In genomic region chr10:81482533-81482889, GRCm38 (mm10) we compare ENCODE assay signal across 8 mouse cellular contexts. TPM values are rescaled to one million over a fixed set of nuclear protein-coding genes. Genes with fewer than 3 reads are reported as not detected.
DNase-seq lines count a peak whose midpoint lies in the region; ATAC-seq lines count a peak whose summit lies in the region.

TSS of gene Celf5 (minus strand) at chr10:81482709.

- peaks cover 32% of the 10 kb centered on the region for H3K27me3 ChIP-seq in embryonic facial prominence, embryonic 15.5 days
- peaks cover 50% of the 10 kb centered on the region for H3K27me3 ChIP-seq in hindbrain, embryonic 10.5 days (ENCODE audit: insufficient read depth, poor library complexity, severe bottlenecking)

- intact Hi-C loops in left cerebral cortex, postnatal 14 days (cut with DNase I) = no loop called here

- H3K4me2 ChIP-seq in embryonic facial prominence, embryonic 15.5 days (replicated peaks) = peak within 1 kb of the TSS; percentile 84

- peak within 1 kb of the TSS; percentile 51 for H3K4me3 ChIP-seq in embryonic facial prominence, embryonic 15.5 days (replicated peaks)
- peak within 1 kb of the TSS; percentile 56 for H3K4me3 ChIP-seq in hindbrain, embryonic 10.5 days

- H3K9ac ChIP-seq in embryonic facial prominence, embryonic 15.5 days = peak within 1 kb of the TSS; percentile 29

- under 1% methylated on average over 36 of the region's 36 CpGs for WGBS in embryonic facial prominence, embryonic 15.5 days
- under 1% methylated on average over 36 of the region's 36 CpGs for WGBS in hindbrain, embryonic 10.5 days

- peak; percentile 72 for DNase-seq in kidney, adult 18-20 months
- DNase-seq in kidney, adult 11 months = no peak
- peak; percentile 76 for DNase-seq in adrenal gland, postnatal 10 days
- DNase-seq in hindbrain, embryonic 10.5 days (ENCODE audit: low spot score) = peak; percentile 69
- peak in 1 of 2 experiments; percentile 77 for DNase-seq in left cerebral cortex, postnatal 14 days (ENCODE audit: low spot score in 2 of 2)
- DNase-seq in right cerebral cortex, postnatal 4 days = peak; percentile 80

- H3K36me3 ChIP-seq in embryonic facial prominence, embryonic 15.5 days = peaks cover 16% of the 10 kb centered on the region
- H3K36me3 ChIP-seq in hindbrain, embryonic 10.5 days = peaks cover 17% of the 10 kb centered on the region

- no peaks in the 10 kb centered on the region for H3K9me3 ChIP-seq in embryonic facial prominence, embryonic 15.5 days (replicated peaks)
- no peaks in the 10 kb centered on the region for H3K9me3 ChIP-seq in hindbrain, embryonic 10.5 days

- no peak within 1 kb of the TSS for H3K27ac ChIP-seq in embryonic facial prominence, embryonic 15.5 days (replicated peaks)
- peak within 1 kb of the TSS; percentile 82 for H3K27ac ChIP-seq in hindbrain, embryonic 10.5 days

- peaks cover 18% of the 10 kb centered on the region for H3K4me1 ChIP-seq in embryonic facial prominence, embryonic 15.5 days
- peaks cover 55% of the 10 kb centered on the region for H3K4me1 ChIP-seq in hindbrain, embryonic 10.5 days (replicated peaks)

- peak; percentile 22; the same call in 1 of the 2 replicates for ATAC-seq in embryonic facial prominence, embryonic 15.5 days (ENCODE audit: insufficient number of reproducible peaks, low FRiP score, low TSS enrichment, low read depth)
- peak; percentile 81 for ATAC-seq in megakaryocyte, adult 5-6 weeks (ENCODE audit: poor library complexity, severe bottlenecking)

RNA-seq across cellular contexts. Expression of gene Celf5, which starts in this region (rescaled TPM):
- total RNA-seq in adrenal gland, postnatal 10 days (2021) = 1 to 10 TPM in 1 of 2 experiments, under 1 TPM in 1; 0.84 to 2.2 TPM
- 1.4 and 1.6 TPM in 2 replicates for polyA plus RNA-seq in embryonic facial prominence, embryonic 15.5 days (2015; fragmentation: Nextera tagmentation; extraction: Ambion mirVana)
- polyA plus RNA-seq in hindbrain, embryonic 10.5 days (2016; fragmentation: Nextera tagmentation; extraction: Ambion mirVana) = 3.1 and 12.9 TPM in 2 replicates
- 100 to 1,000 TPM; 280 to 299 TPM for total RNA-seq in left cerebral cortex, postnatal 14 days (2021)
- total RNA-seq in megakaryocyte, adult 5-6 weeks (2015) = not detected in 2 replicates
- 0.24 TPM in 1 of 2 replicates, not detected in the other for total RNA-seq in megakaryocyte, adult 5-6 weeks (2017)

Comparison
In these comparisons a context has a peak if more than half of its experiments do, and no peak if none do; other contexts are left out.
1. RNA of gene Celf5 (total RNA-seq): 280 to 299 TPM in left cerebral cortex, postnatal 14 days; 0.84 to 2.2 TPM in adrenal gland, postnatal 10 days and 0.24 TPM in megakaryocyte, adult 5-6 weeks; every median in the first group is over 10 times any median in the second.
2. Peak in ATAC-seq in megakaryocyte, adult 5-6 weeks; RNA of the gene not detected or under 1 TPM.